Mouse (Mus musculus): ENCODE data around the gene Uap1. TPM values are rescaled to one million over a fixed set of nuclear protein-coding genes. Genes with fewer than 3 reads are reported as not detected.

Gene Uap1
- polyA plus RNA-seq, 1 experiment from 2014 or later = 67.0 TPM

- no peak overlapping the region for H3K4me2 ChIP-seq (ENCODE audit: low read depth, severe bottlenecking)
- H3K9ac ChIP-seq (ENCODE audit: low read length) = no peak overlapping the region
- no peaks in the 10 kb centered on the region for H3K27me3 ChIP-seq (ENCODE audit: control insufficient read depth, insufficient read depth, low read length)
- no peaks in the 10 kb centered on the region for H3K36me3 ChIP-seq (ENCODE audit: control insufficient read depth, insufficient read depth, low read length)
- DNase-seq (ENCODE audit: low spot score) = no peak
- no peak for ATAC-seq (ENCODE audit: insufficient number of reproducible peaks, low FRiP score, low TSS enrichment, low read depth)
- H3K27ac ChIP-seq (replicated peaks; ENCODE audit: low read depth, low read length) = no peak overlapping the region
- no peaks in the 10 kb centered on the region for H3K4me1 ChIP-seq (ENCODE audit: control insufficient read depth, insufficient read depth, low read length)
- H3K9me3 ChIP-seq (ENCODE audit: control insufficient read depth, low read length) = no peaks in the 10 kb centered on the region
- no peak overlapping the region for H3K4me3 ChIP-seq (ENCODE audit: low read depth, low read length)
- WGBS = 87% methylated on average over 8 of the region's 8 CpGs
Observed at GRCm38 (mm10) chr1:170176661-170177239, 2.0 kb upstream of the Uap1 start.

GRCm38 (mm10) chr1:170175848-170176247 is 1.1 kb upstream of the Uap1 start:
- Histone ChIP-seq H3K36me3 (ENCODE audit: control insufficient read depth, insufficient read depth, low read length) (no peaks in the 10 kb centered on the region), H3K27me3 (ENCODE audit: control insufficient read depth, insufficient read depth, low read length) (no peaks in the 10 kb centered on the region), H3K9me3 (ENCODE audit: control insufficient read depth, low read length) (no peaks in the 10 kb centered on the region), H3K9ac (ENCODE audit: low read length) (no peak overlapping the region), H3K4me2 (ENCODE audit: low read depth, severe bottlenecking) (no peak overlapping the region), H3K27ac (replicated peaks; ENCODE audit: low read depth, low read length) (no peak overlapping the region), H3K4me1 (ENCODE audit: control insufficient read depth, insufficient read depth, low read length) (no peaks in the 10 kb centered on the region), H3K4me3 (ENCODE audit: low read depth, low read length) (no peak overlapping the region)
- 43% methylated on average over 6 of the region's 6 CpGs for WGBS
- ATAC-seq (ENCODE audit: insufficient number of reproducible peaks, low FRiP score, low TSS enrichment, low read depth) (no peak), DNase-seq (ENCODE audit: low spot score) (no peak)

GRCm38 (mm10) chr1:170173991-170174813 is 555 bp downstream of the Uap1 start:
- ATAC-seq (ENCODE audit: insufficient number of reproducible peaks, low FRiP score, low TSS enrichment, low read depth) = 0 out of 2 replicates have a peak, but pooled peaks have one; percentile 0
- Histone ChIP-seq H3K4me2 (ENCODE audit: low read depth, severe bottlenecking) (peak overlapping the region; percentile 69), H3K27ac (replicated peaks; ENCODE audit: low read depth, low read length) (0 out of 2 replicates have a peak overlapping the region, but pooled peaks have one; percentile 14), H3K4me3 (ENCODE audit: low read depth, low read length) (peak overlapping the region; percentile 87), H3K9ac (ENCODE audit: low read length) (peak overlapping the region; percentile 71), H3K36me3 (ENCODE audit: control insufficient read depth, insufficient read depth, low read length) (no peaks in the 10 kb centered on the region), H3K9me3 (ENCODE audit: control insufficient read depth, low read length) (no peaks in the 10 kb centered on the region), H3K4me1 (ENCODE audit: control insufficient read depth, insufficient read depth, low read length) (no peaks in the 10 kb centered on the region), H3K27me3 (ENCODE audit: control insufficient read depth, insufficient read depth, low read length) (no peaks in the 10 kb centered on the region)
- WGBS = under 1% methylated on average over 50 of the region's 50 CpGs
- DNase-seq (ENCODE audit: low spot score) = no peak

GRCm38 (mm10) chr1:170167781-170168180 is 7.0 kb downstream of the Uap1 start:
- DNase-seq (ENCODE audit: low spot score) (no peak), ATAC-seq (ENCODE audit: insufficient number of reproducible peaks, low FRiP score, low TSS enrichment, low read depth) (no peak)
- no peaks in the 10 kb centered on the region for H3K9me3 ChIP-seq (ENCODE audit: control insufficient read depth, low read length)
- no peak overlapping the region for H3K9ac ChIP-seq (ENCODE audit: low read length)
- no peaks in the 10 kb centered on the region for H3K4me1 ChIP-seq (ENCODE audit: control insufficient read depth, insufficient read depth, low read length)
- no peak overlapping the region for H3K27ac ChIP-seq (replicated peaks; ENCODE audit: low read depth, low read length)
- H3K36me3 ChIP-seq (ENCODE audit: control insufficient read depth, insufficient read depth, low read length) = peaks cover 3% of the 10 kb centered on the region
- WGBS = 89% methylated on average over 6 of the region's 6 CpGs
- no peaks in the 10 kb centered on the region for H3K27me3 ChIP-seq (ENCODE audit: control insufficient read depth, insufficient read depth, low read length)
- no peak overlapping the region for H3K4me3 ChIP-seq (ENCODE audit: low read depth, low read length)
- H3K4me2 ChIP-seq (ENCODE audit: low read depth, severe bottlenecking) = no peak overlapping the region

GRCm38 (mm10) chr1:170164913-170165312 is 9.8 kb downstream of the Uap1 start:
- Histone ChIP-seq H3K9me3 (ENCODE audit: control insufficient read depth, low read length) (no peaks in the 10 kb centered on the region), H3K4me2 (ENCODE audit: low read depth, severe bottlenecking) (no peak overlapping the region), H3K4me1 (ENCODE audit: control insufficient read depth, insufficient read depth, low read length) (no peaks in the 10 kb centered on the region), H3K4me3 (ENCODE audit: low read depth, low read length) (no peak overlapping the region), H3K9ac (ENCODE audit: low read length) (no peak overlapping the region), H3K27ac (replicated peaks; ENCODE audit: low read depth, low read length) (no peak overlapping the region), H3K27me3 (ENCODE audit: control insufficient read depth, insufficient read depth, low read length) (no peaks in the 10 kb centered on the region), H3K36me3 (ENCODE audit: control insufficient read depth, insufficient read depth, low read length) (peaks cover 3% of the 10 kb centered on the region)
- 95% methylated on average over 3 of the region's 3 CpGs for WGBS
- DNase-seq (ENCODE audit: low spot score) (no peak), ATAC-seq (ENCODE audit: insufficient number of reproducible peaks, low FRiP score, low TSS enrichment, low read depth) (no peak)

- 81% methylated on average over 2 of the region's 2 CpGs for WGBS
- Histone ChIP-seq H3K9me3 (ENCODE audit: control insufficient read depth, low read length) (no peaks in the 10 kb centered on the region), H3K27ac (replicated peaks; ENCODE audit: low read depth, low read length) (no peak overlapping the region), H3K4me3 (ENCODE audit: low read depth, low read length) (no peak overlapping the region), H3K27me3 (ENCODE audit: control insufficient read depth, insufficient read depth, low read length) (no peaks in the 10 kb centered on the region), H3K4me1 (ENCODE audit: control insufficient read depth, insufficient read depth, low read length) (no peaks in the 10 kb centered on the region), H3K4me2 (ENCODE audit: low read depth, severe bottlenecking) (no peak overlapping the region), H3K9ac (ENCODE audit: low read length) (no peak overlapping the region), H3K36me3 (ENCODE audit: control insufficient read depth, insufficient read depth, low read length) (peaks cover 3% of the 10 kb centered on the region)
- ATAC-seq (ENCODE audit: insufficient number of reproducible peaks, low FRiP score, low TSS enrichment, low read depth) (no peak), DNase-seq (ENCODE audit: low spot score) (no peak)
Observed at GRCm38 (mm10) chr1:170164053-170164614, 10.6 kb downstream of the Uap1 start.

DNA sequence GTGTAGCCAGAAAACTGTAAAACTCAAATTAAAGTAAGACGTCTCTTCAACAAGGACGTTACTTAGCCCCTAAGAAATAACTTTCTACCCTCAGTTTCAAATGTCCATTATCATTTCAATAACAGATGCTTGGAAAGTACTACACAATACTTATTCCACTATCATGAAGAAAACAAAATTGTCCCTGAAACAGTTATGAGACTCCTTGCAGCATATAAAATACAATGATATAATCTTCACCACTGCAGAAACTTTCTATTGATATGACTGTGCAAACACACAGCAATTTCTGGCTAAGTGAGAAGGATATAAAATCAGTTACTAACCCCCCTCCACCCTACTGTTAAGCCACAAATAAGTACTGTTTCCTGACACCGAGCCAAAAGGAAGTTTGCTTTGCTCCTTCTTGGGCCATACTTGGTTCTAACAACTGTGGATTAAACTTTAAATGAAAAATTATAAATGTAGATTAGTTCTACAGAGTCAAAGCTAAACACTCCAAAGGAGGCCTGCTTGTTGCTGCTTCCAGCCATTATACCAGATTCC is 11.3 kb downstream of the Uap1 start:
- Histone ChIP-seq H3K27me3 (ENCODE audit: control insufficient read depth, insufficient read depth, low read length) (no peaks in the 10 kb centered on the region), H3K9ac (ENCODE audit: low read length) (no peak overlapping the region), H3K36me3 (ENCODE audit: control insufficient read depth, insufficient read depth, low read length) (peaks cover 3% of the 10 kb centered on the region), H3K4me1 (ENCODE audit: control insufficient read depth, insufficient read depth, low read length) (no peaks in the 10 kb centered on the region), H3K27ac (replicated peaks; ENCODE audit: low read depth, low read length) (no peak overlapping the region), H3K9me3 (ENCODE audit: control insufficient read depth, low read length) (no peaks in the 10 kb centered on the region), H3K4me3 (ENCODE audit: low read depth, low read length) (no peak overlapping the region), H3K4me2 (ENCODE audit: low read depth, severe bottlenecking) (no peak overlapping the region)
- ATAC-seq (ENCODE audit: insufficient number of reproducible peaks, low FRiP score, low TSS enrichment, low read depth) = no peak
- no peak for DNase-seq (ENCODE audit: low spot score)
- WGBS = 83% methylated on average over 3 of the region's 3 CpGs

- Histone ChIP-seq H3K9ac (ENCODE audit: low read length) (no peak overlapping the region), H3K4me3 (ENCODE audit: low read depth, low read length) (no peak overlapping the region), H3K4me1 (ENCODE audit: control insufficient read depth, insufficient read depth, low read length) (no peaks in the 10 kb centered on the region), H3K27me3 (ENCODE audit: control insufficient read depth, insufficient read depth, low read length) (no peaks in the 10 kb centered on the region), H3K9me3 (ENCODE audit: control insufficient read depth, low read length) (no peaks in the 10 kb centered on the region), H3K4me2 (ENCODE audit: low read depth, severe bottlenecking) (no peak overlapping the region), H3K27ac (replicated peaks; ENCODE audit: low read depth, low read length) (no peak overlapping the region), H3K36me3 (ENCODE audit: control insufficient read depth, insufficient read depth, low read length) (peaks cover 6% of the 10 kb centered on the region)
- ATAC-seq (ENCODE audit: insufficient number of reproducible peaks, low FRiP score, low TSS enrichment, low read depth) (no peak), DNase-seq (ENCODE audit: low spot score) (no peak)
- WGBS = 87% methylated on average over 6 of the region's 6 CpGs
Observed at GRCm38 (mm10) chr1:170161852-170162251, 12.9 kb downstream of the Uap1 start.
